Mouse (Mus musculus): Measurements from ENCODE around the gene Atg13.

GRCm38 (mm10) chr2:91673587-91673986 is 36.8 kb downstream of the Atg13 start:
- TF ChIP-seq CTCF (IDR thresholded peaks at IDR 0.05; ENCODE audit: extremely low read depth, insufficient read length, insufficient replicate concordance, low read depth, low read length) (no peak), POLR2A (IDR thresholded peaks at IDR 0.05; ENCODE audit: low read depth, low read length) (no peak)
